Mouse (Mus musculus): Measurements from ENCODE around the gene Foxi2. TPM values are rescaled to one million over a fixed set of nuclear protein-coding genes. Genes with fewer than 3 reads are reported as not detected.

The Foxi2 gene
- total and polyA plus RNA-seq, 2 experiments from 2014 or later: 0.06 to 0.21 TPM

GRCm38 (mm10) chr7:135394436-135394835 is 15.7 kb upstream of the Foxi2 start:
- TF ChIP-seq CTCF (IDR thresholded peaks at IDR 0.05; ENCODE audit: low read depth): peak; percentile 28; the same call in 1 of the 2 replicates
- Histone ChIP-seq H3K4me2 (ENCODE audit: low read depth, low read length) (no peak overlapping the region), H3K9ac (replicated peaks; ENCODE audit: low read length) (no peak overlapping the region), H3K27ac (no peak overlapping the region), H3K4me3 (ENCODE audit: low read length) (no peak overlapping the region), H3K36me3 (ENCODE audit: insufficient read depth, low read length) (no peaks in the 10 kb centered on the region), H3K27me3 (ENCODE audit: insufficient read depth, low read length) (no peaks in the 10 kb centered on the region), H3K4me1 (ENCODE audit: insufficient read depth, low read length) (no peaks in the 10 kb centered on the region), H3K9me3 (ENCODE audit: low read length) (no peaks in the 10 kb centered on the region)
- WGBS: 88% methylated on average over 3 of the region's 3 CpGs
- ATAC-seq (no peak), DNase-seq (ENCODE audit: low spot score) (peak; percentile 16)

- Histone ChIP-seq H3K4me2 (ENCODE audit: low read depth, low read length) (no peak overlapping the region), H3K27ac (no peak overlapping the region), H3K4me3 (ENCODE audit: low read length) (no peak overlapping the region), H3K9ac (replicated peaks; ENCODE audit: low read length) (no peak overlapping the region), H3K36me3 (ENCODE audit: insufficient read depth, low read length) (no peaks in the 10 kb centered on the region), H3K9me3 (ENCODE audit: low read length) (no peaks in the 10 kb centered on the region), H3K4me1 (ENCODE audit: insufficient read depth, low read length) (no peaks in the 10 kb centered on the region), H3K27me3 (ENCODE audit: insufficient read depth, low read length) (no peaks in the 10 kb centered on the region)
- DNase-seq (ENCODE audit: low spot score) (no peak), ATAC-seq (no peak)
- TF ChIP-seq CTCF (IDR thresholded peaks at IDR 0.05; ENCODE audit: low read depth): no peak
Measured at GRCm38 (mm10) chr7:135395242-135395641, 14.9 kb upstream of the Foxi2 start.

- no peak overlapping the region for H3K27ac ChIP-seq
- no peaks in the 10 kb centered on the region for H3K9me3 ChIP-seq (ENCODE audit: low read length)
- H3K9ac ChIP-seq (replicated peaks; ENCODE audit: low read length): no peak overlapping the region
- no peak for ATAC-seq
- no peaks in the 10 kb centered on the region for H3K27me3 ChIP-seq (ENCODE audit: insufficient read depth, low read length)
- no peak for DNase-seq (ENCODE audit: low spot score)
- 64% methylated on average over 6 of the region's 6 CpGs for WGBS
- no peaks in the 10 kb centered on the region for H3K36me3 ChIP-seq (ENCODE audit: insufficient read depth, low read length)
- no peak for TF ChIP-seq CTCF (IDR thresholded peaks at IDR 0.05; ENCODE audit: low read depth)
- H3K4me3 ChIP-seq (ENCODE audit: low read length): no peak overlapping the region
- no peak overlapping the region for H3K4me2 ChIP-seq (ENCODE audit: low read depth, low read length)
- no peaks in the 10 kb centered on the region for H3K4me1 ChIP-seq (ENCODE audit: insufficient read depth, low read length)
Measured at GRCm38 (mm10) chr7:135397096-135397495, 13.0 kb upstream of the Foxi2 start.

GRCm38 (mm10) chr7:135397874-135398273 is 12.2 kb upstream of the Foxi2 start:
- 52% methylated on average over 5 of the region's 5 CpGs for WGBS

GRCm38 (mm10) chr7:135403416-135403815 is 6.7 kb upstream of the Foxi2 start:
- peak; percentile 70; the same call in 1 of the 2 replicates for ATAC-seq
- Histone ChIP-seq H3K9ac (replicated peaks; ENCODE audit: low read length) (no peak overlapping the region), H3K4me3 (ENCODE audit: low read length) (no peak overlapping the region), H3K27me3 (ENCODE audit: insufficient read depth, low read length) (peaks cover 3% of the 10 kb centered on the region; the same call in 1 of the 2 replicates), H3K36me3 (ENCODE audit: insufficient read depth, low read length) (no peaks in the 10 kb centered on the region), H3K9me3 (ENCODE audit: low read length) (no peaks in the 10 kb centered on the region), H3K4me1 (ENCODE audit: insufficient read depth, low read length) (no peaks in the 10 kb centered on the region), H3K4me2 (ENCODE audit: low read depth, low read length) (no peak overlapping the region), H3K27ac (no peak overlapping the region)
- peak; percentile 94 for TF ChIP-seq CTCF (IDR thresholded peaks at IDR 0.05; ENCODE audit: low read depth)
- peak; percentile 94 for DNase-seq (ENCODE audit: low spot score)
- 12% methylated on average over 5 of the region's 5 CpGs for WGBS

More at GRCm38 (mm10) chr7:135397874-135398273, 12.2 kb upstream of the Foxi2 start:
- Histone ChIP-seq H3K9me3 (ENCODE audit: low read length) (no peaks in the 10 kb centered on the region), H3K4me2 (ENCODE audit: low read depth, low read length) (no peak overlapping the region), H3K9ac (replicated peaks; ENCODE audit: low read length) (no peak overlapping the region), H3K36me3 (ENCODE audit: insufficient read depth, low read length) (no peaks in the 10 kb centered on the region), H3K4me3 (ENCODE audit: low read length) (no peak overlapping the region), H3K27me3 (ENCODE audit: insufficient read depth, low read length) (0 out of 2 replicates have a peak, but pooled peaks cover 3% of the 10 kb centered on the region), H3K4me1 (ENCODE audit: insufficient read depth, low read length) (no peaks in the 10 kb centered on the region), H3K27ac (no peak overlapping the region)
- TF ChIP-seq CTCF (IDR thresholded peaks at IDR 0.05; ENCODE audit: low read depth): no peak
- no peak for DNase-seq (ENCODE audit: low spot score)
- no peak for ATAC-seq

- Histone ChIP-seq H3K36me3 (ENCODE audit: insufficient read depth, low read length) (no peaks in the 10 kb centered on the region), H3K27me3 (ENCODE audit: insufficient read depth, low read length) (peaks cover 9% of the 10 kb centered on the region), H3K4me2 (ENCODE audit: low read depth, low read length) (no peak overlapping the region), H3K9ac (replicated peaks; ENCODE audit: low read length) (no peak overlapping the region), H3K4me1 (ENCODE audit: insufficient read depth, low read length) (peaks cover 9% of the 10 kb centered on the region; the same call in 1 of the 2 replicates), H3K4me3 (ENCODE audit: low read length) (no peak overlapping the region), H3K27ac (no peak overlapping the region), H3K9me3 (ENCODE audit: low read length) (no peaks in the 10 kb centered on the region)
- DNase-seq (ENCODE audit: low spot score): no peak
- no peak for ATAC-seq
- WGBS: 80% methylated on average over 3 of the region's 3 CpGs
- TF ChIP-seq CTCF (IDR thresholded peaks at IDR 0.05; ENCODE audit: low read depth): no peak
Measured at GRCm38 (mm10) chr7:135406761-135407160, 3.3 kb upstream of the Foxi2 start.

- peaks cover 19% of the 10 kb centered on the region for H3K27me3 ChIP-seq (ENCODE audit: insufficient read depth, low read length)
Measured at GRCm38 (mm10) chr7:135408501-135408900, 1.6 kb upstream of the Foxi2 start.

More at GRCm38 (mm10) chr7:135408501-135408900, 1.6 kb upstream of the Foxi2 start:
- no peaks in the 10 kb centered on the region for H3K9me3 ChIP-seq (ENCODE audit: low read length)
- ATAC-seq: no peak
- H3K4me2 ChIP-seq (ENCODE audit: low read depth, low read length): no peak overlapping the region
- H3K36me3 ChIP-seq (ENCODE audit: insufficient read depth, low read length): no peaks in the 10 kb centered on the region
- no peak overlapping the region for H3K9ac ChIP-seq (replicated peaks; ENCODE audit: low read length)
- no peak for DNase-seq (ENCODE audit: low spot score)
- WGBS: 83% methylated on average over 3 of the region's 3 CpGs
- H3K27ac ChIP-seq: no peak overlapping the region
- peak; percentile 30; the same call in 1 of the 2 replicates for TF ChIP-seq CTCF (IDR thresholded peaks at IDR 0.05; ENCODE audit: low read depth)
- no peak overlapping the region for H3K4me3 ChIP-seq (ENCODE audit: low read length)
- H3K4me1 ChIP-seq (ENCODE audit: insufficient read depth, low read length): peaks cover 9% of the 10 kb centered on the region; the same call in 1 of the 2 replicates

Data from hindbrain, postnatal 0 days (tissue).